Mouse (Mus musculus): ENCODE data around the gene Epha6.

Epha6 gene

DNA sequence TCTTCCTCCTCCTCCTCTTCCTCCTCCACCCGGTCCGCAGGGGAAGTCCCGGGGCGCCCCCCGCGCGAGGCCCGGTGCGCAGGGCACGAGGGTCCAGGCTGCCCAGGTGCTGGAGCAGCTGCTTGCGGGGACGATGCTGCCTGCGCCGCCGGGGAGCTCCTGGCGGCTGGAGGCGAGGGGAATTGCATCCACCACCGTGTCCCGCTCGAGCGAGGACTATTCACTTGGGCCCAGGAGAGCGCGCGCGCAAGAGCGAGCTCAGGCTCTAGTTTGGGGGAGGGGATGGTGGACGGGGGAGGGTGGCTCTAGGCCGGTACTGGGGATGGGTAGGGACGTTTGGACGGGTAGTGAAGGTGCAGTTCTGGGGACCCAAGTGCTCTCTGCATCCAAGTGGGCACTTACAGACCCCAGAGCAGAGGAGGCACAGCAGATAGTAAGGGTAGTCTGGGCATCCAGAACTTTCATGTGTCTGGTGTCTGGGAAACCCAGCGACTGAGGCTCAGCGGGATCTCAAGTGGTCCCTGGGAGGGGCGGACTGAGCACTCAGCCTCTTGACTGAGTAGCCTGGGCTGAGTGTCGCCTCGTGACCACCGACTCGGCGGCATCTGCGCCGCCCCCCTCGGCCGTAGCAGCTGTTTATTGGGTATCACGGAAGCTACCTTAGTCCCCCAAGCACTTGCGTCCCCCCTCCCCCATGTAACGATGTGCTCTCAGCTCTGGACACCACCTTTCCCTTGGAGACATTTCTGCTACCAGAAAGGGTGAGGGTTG, at the start of gene Epha6:
Epha6 (minus strand) TSS at position 471 of the 771 bp plus-strand sequence.
- no peak for DNase-seq (ENCODE audit: inconsistent age in 2 of 2, low spot score in 1 of 2)

DNA sequence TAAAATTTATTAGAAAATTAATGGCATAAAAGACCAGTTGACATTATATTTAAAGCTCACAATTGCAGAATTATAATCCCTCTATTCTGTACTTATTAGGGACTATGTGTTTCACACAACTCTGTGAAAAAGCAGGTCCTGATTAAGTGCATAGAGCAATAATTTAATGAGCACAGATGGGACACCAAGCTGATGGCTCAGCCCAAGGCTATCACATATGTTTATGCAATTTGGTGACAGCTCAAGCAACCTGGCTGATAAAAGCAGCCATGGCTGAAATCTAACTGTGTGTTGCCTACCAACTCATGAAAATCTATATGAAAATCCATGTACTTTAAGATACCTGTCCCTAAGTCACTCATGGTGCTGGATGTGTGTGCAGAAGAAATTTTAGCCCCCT, 46.4 kb upstream of the Epha6 start:
- no peak for DNase-seq (ENCODE audit: inconsistent age in 2 of 2, low spot score in 1 of 2)

DNA sequence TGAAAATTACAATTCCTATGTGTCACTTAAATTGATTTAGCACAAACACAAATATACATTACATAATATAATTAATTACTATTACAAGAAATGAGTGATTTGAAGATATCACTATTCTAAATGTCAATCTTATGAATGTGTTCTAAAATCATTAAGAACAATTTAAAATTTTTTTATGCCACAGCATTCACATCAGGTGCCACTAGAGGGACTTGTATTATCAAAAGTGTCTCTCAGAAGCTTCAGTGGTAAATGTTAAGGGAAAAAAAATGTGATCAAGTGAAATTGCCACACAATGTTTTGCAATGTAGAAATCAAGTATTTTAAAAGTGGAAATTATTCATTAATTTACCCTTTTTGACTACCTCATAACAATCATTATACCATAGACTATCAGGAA, 22.8 kb upstream of the Epha6 start:
- DNase-seq (ENCODE audit: inconsistent age in 2 of 2, low spot score in 1 of 2) = no peak

GRCm38 (mm10) chr16:60605832-60606583, 677 bp upstream of the Epha6 start:
- peak; percentile 6 to 43 for DNase-seq (ENCODE audit: inconsistent age in 2 of 2, low spot score in 1 of 2)

GRCm38 (mm10) chr16:60604613-60605012, 718 bp downstream of the Epha6 start:
- no peak for DNase-seq (ENCODE audit: inconsistent age in 2 of 2, low spot score in 1 of 2)

DNA sequence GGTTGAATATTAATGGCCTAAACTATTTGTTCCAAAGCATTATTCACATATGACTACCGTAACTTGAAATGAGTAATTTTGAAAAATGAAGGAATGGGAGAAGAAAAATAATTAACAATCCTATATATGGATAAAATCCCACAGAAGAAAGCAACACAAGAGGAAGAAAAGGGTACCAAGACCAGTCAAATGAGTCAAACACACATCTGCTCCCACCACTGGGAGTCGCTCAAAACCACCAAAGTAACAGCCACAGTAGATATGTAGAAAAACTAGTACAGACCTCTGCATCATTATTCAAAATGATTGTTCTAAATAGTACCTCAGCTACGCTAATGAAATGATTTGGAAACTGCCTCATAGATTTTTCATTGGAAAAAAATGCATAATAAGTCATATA, 20.0 kb downstream of the Epha6 start:
- DNase-seq (ENCODE audit: inconsistent age in 2 of 2, low spot score in 1 of 2) = no peak

GRCm38 (mm10) chr16:60584695-60585094, 20.6 kb downstream of the Epha6 start:
- DNase-seq (ENCODE audit: inconsistent age in 2 of 2, low spot score in 1 of 2) = no peak

DNA sequence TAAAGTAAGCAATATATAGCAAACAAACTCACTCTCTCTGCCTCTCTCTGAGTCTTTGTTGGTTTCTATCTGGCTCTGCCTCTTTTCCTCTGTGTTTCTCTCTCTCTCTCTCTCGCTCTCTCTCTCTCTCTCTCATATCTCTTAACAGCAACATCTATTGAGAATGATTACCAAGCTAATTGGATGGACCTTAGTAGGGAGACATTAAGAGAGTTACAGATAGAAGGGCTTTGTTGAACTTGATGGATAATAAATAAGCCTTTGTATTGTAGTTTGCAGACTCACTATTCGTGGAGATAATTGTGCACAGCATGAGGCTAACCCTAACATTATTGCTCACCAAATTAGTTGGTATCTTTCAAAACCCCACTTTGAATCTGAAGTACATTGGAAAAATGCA, 34.8 kb downstream of the Epha6 start:
- no peak for DNase-seq (ENCODE audit: inconsistent age in 2 of 2, low spot score in 1 of 2)

- DNase-seq (ENCODE audit: inconsistent age in 2 of 2, low spot score in 1 of 2) = no peak
Measured at GRCm38 (mm10) chr16:60544385-60544784, 60.9 kb downstream of the Epha6 start.

DNA sequence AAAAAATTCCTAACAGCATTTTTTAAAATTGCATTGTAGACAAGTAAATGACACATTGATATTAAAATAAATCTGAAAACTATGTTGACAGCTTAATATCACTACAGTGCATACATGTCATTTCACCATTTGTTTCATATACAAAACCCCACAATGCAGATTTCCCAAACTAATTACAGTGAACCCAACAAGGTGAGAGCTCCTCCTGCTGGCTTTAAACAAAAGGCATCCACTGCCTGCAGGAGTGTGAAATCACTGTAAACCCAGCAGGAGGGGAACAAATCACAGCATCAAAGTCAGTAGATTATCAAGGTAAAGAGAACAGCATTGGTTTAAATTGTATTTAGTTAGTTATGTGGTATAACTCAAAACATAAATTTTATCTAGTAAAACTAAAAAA, 67.1 kb downstream of the Epha6 start:
- peak in 1 of 2 experiments; percentile 20 for DNase-seq (ENCODE audit: inconsistent age in 2 of 2, low spot score in 1 of 2)

GRCm38 (mm10) chr16:60509707-60510106, 95.6 kb downstream of the Epha6 start:
- peak in 1 of 2 experiments; percentile 24 for DNase-seq (ENCODE audit: inconsistent age in 2 of 2, low spot score in 1 of 2)

GRCm38 (mm10) chr16:60499567-60499966, 105.8 kb downstream of the Epha6 start:
- no peak for DNase-seq (ENCODE audit: inconsistent age in 2 of 2, low spot score in 1 of 2)

- no peak for DNase-seq (ENCODE audit: inconsistent age in 2 of 2, low spot score in 1 of 2)
Measured at GRCm38 (mm10) chr16:60475776-60476175, 129.6 kb downstream of the Epha6 start.

DNA sequence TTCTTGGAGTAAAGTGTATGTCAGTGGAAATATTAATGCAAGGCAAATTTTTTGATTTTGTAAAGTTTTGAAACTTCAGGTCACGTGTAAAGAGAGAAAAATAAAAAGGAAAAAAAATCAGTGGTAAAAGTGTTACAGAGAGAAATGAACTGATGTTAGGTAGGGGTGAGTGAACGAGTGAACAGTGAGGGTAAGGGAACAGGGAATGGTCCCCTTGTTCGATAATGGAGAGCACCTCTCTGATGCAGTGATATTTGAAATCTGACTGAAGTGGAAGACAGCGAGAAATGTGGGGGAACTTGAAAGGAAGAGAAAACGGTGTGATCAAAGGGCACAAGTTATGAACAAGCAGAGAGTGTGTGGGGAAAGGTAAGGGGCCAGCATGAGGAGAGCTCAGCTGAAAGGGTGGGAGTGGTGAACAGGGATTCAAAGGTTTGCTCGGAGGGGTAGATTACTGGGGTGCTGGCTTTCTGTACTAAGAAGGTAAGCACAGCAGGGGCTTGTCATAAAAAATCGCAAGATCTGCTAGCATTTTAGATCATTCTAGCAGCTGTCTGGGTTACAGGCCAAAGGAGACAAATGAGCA, 137.0 kb downstream of the Epha6 start:
- DNase-seq (ENCODE audit: inconsistent age in 2 of 2, low spot score in 1 of 2) = no peak

DNA sequence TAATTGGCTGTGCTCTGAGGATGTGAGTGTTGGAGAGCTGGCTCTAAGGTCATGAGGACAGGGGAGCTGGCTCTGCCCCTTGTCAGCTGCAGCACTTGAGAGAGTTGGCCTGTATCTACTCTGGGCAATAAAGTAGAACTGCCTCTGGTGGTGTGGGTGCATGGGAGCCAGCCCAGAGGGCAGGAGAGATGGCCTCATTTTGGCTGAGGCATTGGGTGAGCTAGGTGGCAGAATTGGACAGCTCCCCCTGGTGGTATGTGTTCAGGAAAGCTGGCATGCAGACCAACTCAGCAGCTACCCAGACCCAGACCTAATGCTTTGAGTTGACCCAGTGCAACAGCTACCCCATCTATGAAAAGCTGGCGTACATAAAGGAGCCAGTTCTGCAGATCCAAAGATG, 170.0 kb downstream of the Epha6 start:
- DNase-seq (ENCODE audit: inconsistent age in 2 of 2, low spot score in 1 of 2) = peak; percentile 10 to 61

DNA sequence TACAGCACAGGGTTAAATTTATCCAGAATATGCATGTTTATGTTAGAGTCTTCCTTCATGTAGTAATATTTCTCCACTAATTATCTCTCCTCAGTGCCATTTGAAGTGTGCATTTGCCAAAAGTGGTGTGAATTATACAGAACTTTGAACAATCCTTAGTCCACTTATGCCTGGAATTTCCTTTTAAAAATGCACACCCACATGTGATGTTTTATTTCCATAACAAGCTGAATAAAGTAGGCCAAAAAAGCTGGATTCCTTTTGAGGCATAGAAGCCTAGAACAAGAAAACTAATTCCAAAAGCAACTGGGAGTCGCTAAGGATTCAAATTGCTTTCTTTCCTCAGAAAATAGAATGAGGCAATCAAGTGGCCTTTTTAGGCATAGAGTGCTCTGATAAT, 171.1 kb downstream of the Epha6 start:
- DNase-seq (ENCODE audit: inconsistent age in 2 of 2, low spot score in 1 of 2) = no peak

- DNase-seq (ENCODE audit: inconsistent age in 2 of 2, low spot score in 1 of 2) = no peak
Measured at GRCm38 (mm10) chr16:60395306-60395705, 210.0 kb downstream of the Epha6 start.

- DNase-seq (ENCODE audit: inconsistent age in 2 of 2, low spot score in 1 of 2) = no peak
Measured at GRCm38 (mm10) chr16:60392961-60393360, 212.4 kb downstream of the Epha6 start.

- no peak for DNase-seq (ENCODE audit: inconsistent age in 2 of 2, low spot score in 1 of 2)
Measured at GRCm38 (mm10) chr16:60375147-60375546, 230.2 kb downstream of the Epha6 start.

DNA sequence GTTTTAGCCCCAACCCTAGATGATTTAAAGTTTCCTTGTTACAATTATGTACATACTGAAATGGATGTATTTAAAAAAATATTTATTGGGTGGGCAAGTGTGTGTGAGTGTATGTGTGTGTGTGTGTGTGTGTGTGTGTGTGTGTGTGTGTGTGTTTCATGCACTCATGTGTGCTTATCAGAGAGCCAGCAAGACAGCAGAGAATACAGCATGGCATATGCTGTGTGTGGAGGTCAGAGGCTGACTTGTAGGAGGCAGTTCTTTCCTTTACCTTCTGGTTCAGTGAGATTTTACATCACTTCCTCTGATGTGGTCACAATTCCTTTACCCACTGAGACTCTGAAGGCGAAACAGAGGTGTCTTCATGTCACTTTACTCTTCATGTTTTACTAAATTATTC, 321.4 kb downstream of the Epha6 start:
- no peak for DNase-seq (ENCODE audit: inconsistent age in 2 of 2, low spot score in 1 of 2)

DNA sequence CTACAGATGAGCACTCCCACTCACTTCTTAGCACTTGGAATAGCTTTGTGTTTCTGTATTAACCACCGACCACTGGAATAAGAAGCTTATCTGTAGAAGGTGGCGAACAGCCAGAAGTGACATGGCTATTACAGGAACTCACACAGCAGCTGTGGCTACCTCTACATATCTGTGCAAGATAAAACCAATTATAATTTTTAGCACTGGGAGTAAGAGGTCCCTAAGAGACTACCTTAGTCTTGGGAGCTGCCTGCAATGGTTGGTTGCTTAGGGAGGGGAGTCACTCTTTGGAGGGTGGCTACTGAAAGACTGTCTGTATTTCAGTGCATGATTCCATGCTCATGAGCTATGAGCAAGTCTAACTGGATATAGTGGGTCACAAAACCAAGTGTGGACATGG, 331.2 kb downstream of the Epha6 start:
- no peak for DNase-seq (ENCODE audit: inconsistent age in 2 of 2, low spot score in 1 of 2)

Measured in adrenal gland, adult (tissue).